Mouse (Mus musculus) T-helper 2 cell (primary cell): ENCODE results near the gene Gm10271.

ENCODE experiments used
- in situ Hi-C: fragments of 300-600 bp; cut with MboI, MseI; formaldehyde crosslinking; loops from one replicate; pipeline ENCODE4 v1.15.1; 2025; ENCODE audit warnings: high pct_unique_total_duplicates

Gene Gm10271

DNA sequence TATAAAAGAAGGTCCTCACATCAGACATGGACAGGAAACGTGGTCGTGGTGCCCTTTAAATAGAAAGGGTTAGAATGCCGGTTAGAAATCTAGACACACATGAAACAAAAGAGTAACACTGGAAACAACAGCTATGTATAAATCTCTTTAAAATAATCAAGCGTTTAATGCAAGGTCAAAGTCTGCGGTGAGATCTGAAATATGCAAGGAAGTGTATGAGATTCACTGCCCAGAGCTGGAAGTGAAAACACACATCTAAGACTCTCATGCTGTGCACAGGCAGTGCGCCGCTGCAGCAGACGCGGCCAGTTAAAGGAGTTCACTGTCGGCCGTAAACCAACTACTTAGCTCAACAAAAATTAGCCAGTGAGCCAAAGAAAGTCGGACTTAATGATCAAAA is 37.4 kb downstream of the Gm10271 start:
- in situ Hi-C loops = loop anchor here (25.0 kb wide), 1 partner anchor 977 kb away; no protein-coding TSS in a partner anchor

DNA sequence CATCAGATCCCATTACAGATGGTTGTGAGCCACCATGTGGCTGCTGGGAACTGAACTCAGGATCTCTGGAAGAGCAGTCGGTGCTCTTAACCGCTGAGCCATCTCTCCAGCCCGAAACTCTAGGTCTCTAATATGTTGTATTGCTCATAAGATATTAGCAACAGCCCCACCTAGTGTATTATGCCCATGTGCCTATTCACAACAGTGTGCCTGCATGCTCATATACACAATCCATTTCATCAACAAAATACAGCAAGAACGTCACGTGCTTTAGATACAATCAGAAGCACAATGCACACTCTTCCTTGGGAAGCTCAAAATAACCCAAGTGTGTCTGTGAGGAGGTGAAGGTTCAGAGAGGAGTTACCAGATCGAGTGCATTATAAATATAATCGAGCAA is 38.6 kb downstream of the Gm10271 start:
- in situ Hi-C loops = loop anchor here (25.0 kb wide), 1 partner anchor 979 kb away; no protein-coding TSS in a partner anchor

GRCm38 (mm10) chr10:116932418-116932817 is 40.0 kb downstream of the Gm10271 start:
- in situ Hi-C loops = loop anchor here (25.0 kb wide), 1 partner anchor 980 kb away; no protein-coding TSS in a partner anchor

GRCm38 (mm10) chr10:116931497-116932179 is 40.8 kb downstream of the Gm10271 start:
- in situ Hi-C loops = loop anchor here (25.0 kb wide), 1 partner anchor 981 kb away; no protein-coding TSS in a partner anchor

DNA sequence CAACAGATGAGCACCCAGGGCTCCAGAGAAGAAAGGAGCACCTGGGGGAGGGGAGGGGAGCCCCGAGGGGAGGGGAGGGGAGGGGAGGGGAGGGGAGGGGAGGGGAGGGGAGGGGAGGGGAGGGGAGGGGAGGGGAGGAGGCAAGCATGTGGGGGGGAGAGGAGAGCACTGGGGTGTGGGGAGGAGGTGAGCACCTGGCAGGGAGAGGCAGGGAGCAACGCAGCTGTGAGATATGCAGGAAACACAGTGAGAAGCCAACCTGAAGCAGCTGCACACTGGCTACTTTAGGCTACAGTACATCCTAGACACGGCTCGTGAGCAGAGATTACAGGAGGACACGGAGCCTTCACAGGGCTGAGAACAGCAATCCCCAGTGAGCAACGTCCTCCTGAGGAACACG is 41.5 kb downstream of the Gm10271 start:
- in situ Hi-C loops = loop anchor here (25.0 kb wide), 1 partner anchor 981 kb away; no protein-coding TSS in a partner anchor

- in situ Hi-C loops = loop anchor here (25.0 kb wide), 1 partner anchor 982 kb away; no protein-coding TSS in a partner anchor
Measured at GRCm38 (mm10) chr10:116930506-116930905, 41.9 kb downstream of the Gm10271 start.

GRCm38 (mm10) chr10:116928826-116929225 is 43.6 kb downstream of the Gm10271 start:
- in situ Hi-C loops = loop anchor here (25.0 kb wide), 1 partner anchor 983 kb away; no protein-coding TSS in a partner anchor

DNA sequence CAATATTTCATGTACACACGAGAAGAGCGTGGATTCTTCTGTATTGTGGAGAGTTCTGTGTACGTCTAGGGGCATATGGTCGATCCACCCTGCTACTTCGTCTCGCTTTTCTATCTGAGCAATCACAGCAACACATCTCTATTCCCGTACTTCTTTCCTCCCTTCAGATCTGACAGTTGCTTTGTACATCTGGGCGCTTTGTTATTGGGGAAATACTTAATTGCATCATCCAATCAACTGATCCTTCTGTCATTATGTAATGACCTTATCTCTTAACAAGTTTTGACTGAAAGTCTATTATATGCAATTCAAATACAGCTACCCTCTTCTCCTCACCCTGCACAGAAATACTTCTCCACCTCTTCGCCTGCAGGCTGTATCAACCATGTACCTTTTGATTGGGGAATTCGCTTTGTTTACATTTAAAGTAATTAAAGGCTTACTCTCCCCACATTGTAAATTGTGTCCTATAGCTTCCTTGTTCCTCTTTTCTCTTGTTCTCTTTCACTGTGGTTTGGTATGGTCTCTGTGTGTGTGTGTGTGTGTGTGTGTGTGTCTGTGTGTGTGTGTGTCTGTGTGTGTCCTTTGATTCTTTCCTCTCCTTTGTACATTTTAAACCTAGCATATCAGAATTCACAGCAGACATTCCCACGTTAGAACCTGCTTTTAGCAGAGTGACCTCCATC is 45.8 kb downstream of the Gm10271 start:
- in situ Hi-C loops = loop anchor here (25.0 kb wide), 1 partner anchor 986 kb away; no protein-coding TSS in a partner anchor

GRCm38 (mm10) chr10:116923651-116924495 is 48.5 kb downstream of the Gm10271 start:
- in situ Hi-C loops = no loop called here

- in situ Hi-C loops = no loop called here
Measured at GRCm38 (mm10) chr10:116922161-116922560, 50.2 kb downstream of the Gm10271 start.

DNA sequence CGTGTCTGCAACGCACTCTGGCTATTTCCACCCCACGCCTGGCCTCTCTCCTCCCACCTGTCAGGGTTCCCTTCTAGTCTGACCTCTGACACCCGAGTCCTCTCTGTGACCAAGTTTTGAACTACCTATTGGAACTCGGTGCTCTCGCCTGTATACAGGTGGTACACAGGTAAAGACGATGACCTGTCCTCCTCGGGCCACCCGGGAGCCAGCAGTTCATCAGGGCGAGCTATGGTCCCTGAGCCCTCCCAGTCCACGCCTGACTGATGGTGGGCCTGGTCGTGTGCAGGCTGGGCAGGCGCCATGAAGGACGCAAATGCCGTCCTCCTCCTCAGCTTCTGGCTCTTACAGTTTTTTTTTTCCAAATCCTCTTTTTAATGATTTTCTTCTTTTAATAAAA is 51.0 kb downstream of the Gm10271 start:
- in situ Hi-C loops = no loop called here

- in situ Hi-C loops = no loop called here
Measured at GRCm38 (mm10) chr10:116920641-116921040, 51.8 kb downstream of the Gm10271 start.

DNA sequence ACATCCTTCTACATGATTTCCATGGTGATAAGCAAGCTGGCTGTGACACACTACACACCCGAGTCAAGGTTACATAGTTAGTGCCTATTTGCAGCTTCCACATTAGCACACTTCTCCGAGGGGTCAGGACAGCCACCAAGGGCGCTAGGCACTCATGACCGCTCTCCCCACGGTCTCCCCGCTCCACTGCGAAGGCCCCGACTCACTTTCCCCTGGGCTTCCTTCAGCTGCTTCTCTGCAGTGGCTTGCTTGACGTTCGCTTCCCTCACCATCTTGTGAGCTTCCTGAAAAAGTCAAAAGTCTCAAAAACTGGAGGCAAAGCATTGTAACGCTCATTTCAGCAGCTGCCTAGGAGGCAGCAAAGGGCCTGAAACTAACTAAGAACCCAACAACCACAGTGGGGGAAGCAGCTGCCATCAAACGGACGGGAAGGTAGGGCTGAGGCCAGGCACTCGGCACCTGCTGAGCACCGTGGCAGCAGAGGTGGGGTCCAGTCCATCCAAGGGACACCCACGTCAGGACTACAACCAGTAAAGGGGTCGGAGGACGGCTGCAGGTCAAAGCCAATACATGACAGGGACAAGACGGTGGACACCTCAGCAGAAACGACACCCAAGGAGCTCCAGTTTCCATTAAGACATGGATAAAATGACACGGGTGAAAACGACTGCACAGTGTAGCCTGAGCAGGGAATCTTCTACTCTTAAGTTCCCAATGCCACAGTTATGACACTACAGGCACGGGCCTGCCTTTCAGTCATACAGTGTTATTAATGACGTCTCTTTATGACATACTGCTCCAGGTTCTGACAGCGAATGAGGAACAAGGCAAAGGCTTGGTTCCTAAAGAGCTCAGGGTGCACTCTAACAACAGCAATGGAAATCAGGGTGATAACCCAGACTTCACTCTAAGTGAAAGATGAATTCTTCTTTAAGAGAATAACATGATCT is 52.8 kb downstream of the Gm10271 start:
- in situ Hi-C loops = no loop called here

- in situ Hi-C loops = no loop called here
Measured at GRCm38 (mm10) chr10:116916581-116916980, 55.8 kb downstream of the Gm10271 start.

DNA sequence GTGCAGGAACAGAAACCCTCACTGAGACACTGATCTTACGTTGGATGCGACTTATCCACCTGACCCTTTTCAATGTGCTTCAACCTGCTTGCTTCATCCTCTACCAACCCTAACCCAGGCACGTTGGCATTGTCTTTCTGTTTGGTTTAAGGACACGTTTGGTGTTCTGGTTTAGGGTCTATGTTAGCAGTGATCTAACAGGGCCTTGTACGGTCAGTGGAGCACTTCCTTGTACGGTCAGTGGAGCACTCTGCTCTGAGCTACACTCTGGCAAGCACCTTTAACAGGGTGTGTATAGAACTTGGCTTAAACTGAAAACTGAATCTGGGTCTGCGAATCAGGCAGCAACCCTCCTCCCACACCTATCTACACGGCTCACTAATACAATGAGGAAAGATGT is 57.1 kb downstream of the Gm10271 start:
- in situ Hi-C loops = no loop called here

DNA sequence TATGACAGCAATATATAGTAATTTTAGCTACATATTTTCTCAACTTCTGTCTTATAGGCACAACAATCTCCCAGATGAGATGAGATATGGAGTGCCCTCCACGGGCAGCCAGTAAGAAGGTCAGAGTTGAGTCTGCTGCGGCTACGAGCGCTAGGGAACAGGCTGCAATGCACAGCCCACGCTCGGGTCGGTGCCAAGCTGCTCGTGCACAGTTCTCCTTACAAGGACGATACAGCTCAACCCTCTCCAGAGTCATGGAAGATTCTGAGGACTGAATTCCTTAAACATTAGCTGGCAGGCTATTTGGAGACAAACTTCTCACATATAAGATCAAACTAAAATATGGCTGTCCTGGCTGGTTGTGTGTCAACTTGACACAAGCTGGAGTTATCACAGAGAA is 57.8 kb downstream of the Gm10271 start:
- in situ Hi-C loops = no loop called here

DNA sequence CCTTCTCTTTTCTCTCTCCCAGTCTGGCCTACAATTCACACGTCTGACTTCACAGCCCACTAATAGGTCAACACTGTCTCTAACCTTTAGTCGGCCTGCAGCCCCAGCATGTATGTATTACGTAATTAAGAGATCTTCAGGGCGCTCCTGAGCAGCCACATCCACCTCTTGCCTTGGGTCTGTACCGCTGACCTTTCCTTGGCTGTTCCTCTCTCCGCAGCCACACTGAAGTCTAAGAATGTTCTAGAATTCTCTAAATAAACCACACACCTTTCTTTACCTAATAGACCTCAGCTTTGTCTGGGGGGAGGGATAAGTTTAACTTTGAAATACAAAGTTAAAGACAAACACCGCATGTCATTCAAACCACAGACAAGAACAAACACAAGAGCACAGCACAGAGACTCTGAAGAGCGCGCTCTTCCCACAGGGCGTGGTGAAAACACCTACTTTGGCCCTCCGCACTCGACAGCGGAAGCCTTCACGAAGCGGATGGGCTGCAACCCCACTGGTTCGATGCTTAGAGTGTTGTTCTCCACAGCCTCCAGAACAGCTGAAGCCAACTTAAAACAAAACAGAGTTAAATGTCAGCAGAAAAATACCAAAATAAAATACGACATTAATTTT is 58.6 kb downstream of the Gm10271 start:
- in situ Hi-C loops = no loop called here

DNA sequence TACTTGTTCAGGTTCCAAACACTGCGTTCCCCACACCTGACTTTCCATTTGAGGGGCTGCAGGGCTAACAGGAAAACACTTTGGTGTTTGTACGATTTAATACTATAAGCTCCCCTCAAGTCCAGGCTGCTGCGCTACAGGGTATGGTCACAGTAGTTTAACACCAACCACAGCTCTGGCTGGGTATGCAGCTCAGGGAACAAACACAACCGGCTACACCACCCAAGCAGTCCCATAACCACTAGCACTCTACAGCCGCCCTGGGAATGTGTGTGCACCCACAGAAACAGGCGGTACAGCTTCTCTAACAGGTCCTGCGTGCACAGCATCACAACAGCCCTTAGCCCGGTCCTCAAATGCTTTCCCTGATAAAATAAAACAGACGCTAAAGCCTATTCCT is 59.6 kb downstream of the Gm10271 start:
- in situ Hi-C loops = no loop called here

DNA sequence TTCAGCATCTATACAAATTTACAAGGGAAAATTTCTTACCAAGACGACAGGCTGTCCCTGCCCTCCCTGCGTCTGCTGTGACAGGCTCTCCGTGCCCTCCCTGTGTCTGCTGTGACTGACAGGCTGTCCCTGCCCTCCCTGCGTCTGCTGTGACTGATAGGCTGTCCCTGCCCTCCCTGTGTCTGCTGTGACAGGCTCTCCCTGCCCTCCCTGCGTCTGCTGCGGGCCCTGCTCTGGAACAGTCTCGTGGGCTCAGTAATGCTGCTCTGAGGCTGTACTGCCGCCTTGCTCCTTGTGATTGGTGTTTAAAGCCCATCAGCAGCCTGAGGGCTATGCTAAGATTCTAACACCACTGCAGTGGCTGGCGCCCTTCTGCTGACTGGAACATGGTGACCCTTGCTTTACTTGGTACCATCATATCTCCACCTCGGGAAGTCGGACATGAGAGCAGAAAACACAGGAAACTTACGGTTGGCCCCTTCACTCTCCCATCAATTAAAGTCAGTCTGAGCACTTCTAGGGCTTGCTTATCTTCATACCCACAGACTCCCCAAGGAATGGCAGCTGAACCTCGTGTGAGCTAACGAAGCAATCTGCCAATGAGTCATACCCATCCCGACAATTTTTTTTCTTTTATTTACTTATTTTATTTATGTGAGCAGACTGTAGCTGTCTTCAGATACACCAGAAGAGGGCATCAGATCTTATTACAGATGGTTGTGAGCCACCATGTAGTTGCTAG is 63.3 kb downstream of the Gm10271 start:
- in situ Hi-C loops = loop anchor here (10.0 kb wide), 1 partner anchor 354 kb away; no protein-coding TSS in a partner anchor
